In the genomic region with DNA sequence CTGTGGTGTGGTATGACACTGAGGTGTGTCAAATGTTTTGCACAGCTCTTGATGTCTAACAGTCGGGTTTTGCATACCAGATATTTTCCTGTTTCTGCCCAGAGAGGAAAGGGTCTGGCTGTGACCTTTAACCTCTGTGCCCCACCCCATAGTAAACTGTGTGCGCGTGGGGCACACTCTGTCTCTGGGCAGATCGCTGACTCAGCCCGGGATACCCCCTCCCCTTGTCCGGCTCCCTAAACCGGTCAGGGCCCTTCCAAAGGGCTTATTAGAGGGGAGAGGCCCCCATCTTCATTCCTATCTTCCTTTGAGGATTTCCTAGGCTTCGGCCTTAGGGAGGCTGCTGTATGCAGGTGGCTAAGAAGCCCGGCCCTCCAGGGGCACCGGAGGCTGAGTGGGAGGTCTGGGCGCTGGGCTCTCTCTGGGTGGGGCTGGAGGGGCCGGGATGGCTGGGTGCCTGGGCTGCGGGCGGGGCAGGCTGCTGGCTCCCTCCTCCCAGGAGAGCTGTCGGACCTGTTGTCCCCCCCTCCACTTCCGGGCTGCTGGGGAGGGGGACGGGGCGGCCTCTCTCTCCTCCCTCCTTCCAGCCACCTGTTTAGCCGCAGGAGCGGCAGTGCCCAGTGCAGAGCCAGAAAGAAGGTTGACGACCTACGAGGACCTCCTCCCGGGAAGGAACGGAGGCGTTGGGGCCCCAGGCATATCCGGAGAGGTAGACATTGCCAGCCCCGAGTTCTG, we compare ENCODE assay signal across 9 mouse cellular contexts. TPM values are rescaled to one million over a fixed set of nuclear protein-coding genes. Genes with fewer than 3 reads are reported as not detected.
DNase-seq lines count a peak whose midpoint lies in the region; ATAC-seq and TF ChIP-seq lines count a peak whose summit lies in the region.
"Had no signal": no experiment of that assay in that cellular context is flagged by ENCODE, and none has a peak within 500 bp of the region (broad histone marks: within the 10 kb centered on the region; RNA-seq: fewer than 3 reads in every experiment).

A gene (plus strand): TSS at position 620 of the 735 bp plus-strand sequence.

- no peaks in the 10 kb centered on the region for H3K79me2 ChIP-seq in heart, adult 2 months (replicated peaks; ENCODE audit: control insufficient read depth, insufficient read depth, low read length)

- peak within 1 kb of the TSS; percentile 64 for H3K4me3 ChIP-seq in heart, adult 2 months
- H3K4me3 ChIP-seq in embryonic facial prominence, embryonic 12.5 days: peak within 1 kb of the TSS; percentile 34
- peak within 1 kb of the TSS; percentile 66 for H3K4me3 ChIP-seq in intestine, embryonic 16.5 days (ENCODE audit: low read length)
- peak within 1 kb of the TSS; percentile 59 for H3K4me3 ChIP-seq in lung, adult 2 months (replicated peaks; ENCODE audit: extremely low read depth, low read depth, low read length)
- peak within 1 kb of the TSS; percentile 29 for H3K4me3 ChIP-seq in neural tube, embryonic 13.5 days

- TF ChIP-seq CTCF in heart, adult 2 months (IDR thresholded peaks at IDR 0.05): no peak
- TF ChIP-seq CTCF in lung, adult 2 months (IDR thresholded peaks at IDR 0.05; ENCODE audit: insufficient read depth, low read length): no peak

- H3K36me3 ChIP-seq in heart, adult 2 months (ENCODE audit: control insufficient read depth, insufficient read depth, low read length): no peaks in the 10 kb centered on the region
- H3K36me3 ChIP-seq in embryonic facial prominence, embryonic 12.5 days: peaks cover 8% of the 10 kb centered on the region; the same call in 1 of the 2 replicates
- H3K36me3 ChIP-seq in intestine, embryonic 16.5 days (ENCODE audit: control insufficient read depth, insufficient read depth, low read length): no peaks in the 10 kb centered on the region
- no peaks in the 10 kb centered on the region; the same call in none of the 2 replicates for H3K36me3 ChIP-seq in neural tube, embryonic 13.5 days

- 0 out of 2 replicates have a peak, but pooled peaks cover 1% of the 10 kb centered on the region for H3K4me1 ChIP-seq in heart, adult 2 months (ENCODE audit: control insufficient read depth, insufficient read depth, low read length)
- peaks cover 16% of the 10 kb centered on the region for H3K4me1 ChIP-seq in embryonic facial prominence, embryonic 12.5 days
- peaks cover 23% of the 10 kb centered on the region for H3K4me1 ChIP-seq in intestine, embryonic 16.5 days (ENCODE audit: control insufficient read depth, insufficient read depth, low read length)
- no peaks in the 10 kb centered on the region for H3K4me1 ChIP-seq in lung, adult 2 months (ENCODE audit: control insufficient read depth, insufficient read depth, low read length)
- peaks cover 21% of the 10 kb centered on the region for H3K4me1 ChIP-seq in neural tube, embryonic 13.5 days (replicated peaks)

- no peak for TF ChIP-seq EP300 in heart, adult 2 months (IDR thresholded peaks at IDR 0.05; ENCODE audit: insufficient read depth, low read depth, low read length)

- no peaks in the 10 kb centered on the region for H3K9me3 ChIP-seq in embryonic facial prominence, embryonic 12.5 days
- H3K9me3 ChIP-seq in intestine, embryonic 16.5 days (ENCODE audit: control insufficient read depth, low read length): no peaks in the 10 kb centered on the region
- no peaks in the 10 kb centered on the region for H3K9me3 ChIP-seq in neural tube, embryonic 13.5 days

- ATAC-seq in embryonic facial prominence, embryonic 12.5 days (ENCODE audit: insufficient number of reproducible peaks, insufficient read depth, low FRiP score, low TSS enrichment): no peak
- peak; percentile 76 for ATAC-seq in intestine, embryonic 16.5 days
- peak; percentile 24; the same call in 1 of the 2 replicates for ATAC-seq in neural tube, embryonic 13.5 days (ENCODE audit: low read depth)

- no peak within 1 kb of the TSS; the same call in 1 of the 2 replicates for H3K27ac ChIP-seq in heart, adult 2 months
- 0 out of 2 replicates have a peak within 1 kb of the TSS, but pooled peaks have one; percentile 6 for H3K27ac ChIP-seq in embryonic facial prominence, embryonic 12.5 days
- H3K27ac ChIP-seq in intestine, embryonic 16.5 days (ENCODE audit: low read length): peak within 1 kb of the TSS; percentile 89
- H3K27ac ChIP-seq in neural tube, embryonic 13.5 days (replicated peaks): no peak within 1 kb of the TSS

- TF ChIP-seq POLR2A in heart, adult 2 months (IDR thresholded peaks at IDR 0.05; ENCODE audit: insufficient read depth, low read depth, low read length): no peak
- TF ChIP-seq POLR2A in lung, adult 2 months (IDR thresholded peaks at IDR 0.05; ENCODE audit: borderline replicate concordance, extremely low read depth, low read depth, low read length): no peak

- H3K9ac ChIP-seq in heart, adult 2 months (ENCODE audit: low read depth, low read length): 0 out of 2 replicates have a peak within 1 kb of the TSS, but pooled peaks have one; percentile 37
- H3K9ac ChIP-seq in embryonic facial prominence, embryonic 12.5 days: peak within 1 kb of the TSS; percentile 33; the same call in 1 of the 2 replicates
- peak within 1 kb of the TSS; percentile 75 for H3K9ac ChIP-seq in intestine, embryonic 16.5 days (ENCODE audit: low read depth, low read length)
- peak within 1 kb of the TSS; percentile 27; the same call in 1 of the 2 replicates for H3K9ac ChIP-seq in neural tube, embryonic 13.5 days

- WGBS in heart, adult 2 months: 14% methylated on average over 26 of the region's 27 CpGs
- WGBS in embryonic facial prominence, embryonic 12.5 days: 3% methylated on average over 25 of the region's 27 CpGs
- 2% methylated on average over 26 of the region's 27 CpGs for WGBS in intestine, embryonic 16.5 days
- 6% methylated on average over 26 of the region's 27 CpGs for WGBS in lung, adult 2 months
- WGBS in neural tube, embryonic 13.5 days: 2% methylated on average over 27 of the region's 27 CpGs

- intact Hi-C loops in heart, adult 2 months (cut with DNase I): loop anchor here (2.0 kb wide), 1 partner anchor 20 kb away; no protein-coding TSS in a partner anchor

- peak within 1 kb of the TSS; percentile 55 for H3K4me2 ChIP-seq in embryonic facial prominence, embryonic 12.5 days (replicated peaks)
- peak within 1 kb of the TSS; percentile 78 for H3K4me2 ChIP-seq in intestine, embryonic 16.5 days (ENCODE audit: low read depth, low read length)
- H3K4me2 ChIP-seq in neural tube, embryonic 13.5 days: peak within 1 kb of the TSS; percentile 45

- H3K27me3 ChIP-seq in heart, adult 2 months (ENCODE audit: control insufficient read depth, insufficient read depth, low read length): peaks cover 4% of the 10 kb centered on the region; the same call in 1 of the 2 replicates
- H3K27me3 ChIP-seq in embryonic facial prominence, embryonic 12.5 days: peaks cover 47% of the 10 kb centered on the region
- H3K27me3 ChIP-seq in intestine, embryonic 16.5 days (replicated peaks; ENCODE audit: control insufficient read depth, insufficient read depth, low read length): peaks cover 7% of the 10 kb centered on the region; the same call in 1 of the 2 replicates
- peaks cover 63% of the 10 kb centered on the region for H3K27me3 ChIP-seq in neural tube, embryonic 13.5 days
- H3K27me3 ChIP-seq: Patski had no signal

- peak; percentile 43 to 47 for DNase-seq in heart, adult 2 months
- DNase-seq in heart, adult 9 months (ENCODE audit: low spot score in 2 of 2): no peak
- DNase-seq in lung, adult 2 months: peak; percentile 58
- no peak for DNase-seq in cerebellum, adult 11-12 months
- no peak for DNase-seq in cerebellum, postnatal 14 days

RNA-seq across cellular contexts. Expression of the gene that starts here (rescaled TPM):
- total RNA-seq in heart, adult 2 months (2021): under 1 TPM; 0.27 to 0.34 TPM
- polyA plus RNA-seq in heart, adult 2 months (2012; rRNA removed): 0.20 and 0.25 TPM in 2 replicates
- polyA plus RNA-seq in embryonic facial prominence, embryonic 12.5 days (2016; fragmentation: Nextera tagmentation; extraction: Ambion mirVana): 0.20 and 0.47 TPM in 2 replicates
- polyA plus RNA-seq in intestine, embryonic 16.5 days (2015; fragmentation: Nextera tagmentation; extraction: Ambion mirVana): 0.35 and 0.36 TPM in 2 replicates
- polyA plus RNA-seq in lung, adult 2 months (2012; rRNA removed): 3.6 and 5.9 TPM in 2 replicates
- polyA plus RNA-seq in neural tube, embryonic 13.5 days (2015; fragmentation: Nextera tagmentation; extraction: Ambion mirVana): not detected in 2 replicates

Comparison
In these comparisons a context has a peak if more than half of its experiments do, and no peak if none do; other contexts are left out.
1. Peak in DNase-seq, H3K4me3 ChIP-seq and H3K9ac ChIP-seq in heart, adult 2 months; RNA of the gene not detected or under 1 TPM.
2. Peak in ATAC-seq, H3K4me3 ChIP-seq, H3K27ac ChIP-seq, H3K9ac ChIP-seq and H3K4me2 ChIP-seq in intestine, embryonic 16.5 days; RNA of the gene not detected or under 1 TPM.
3. Peak in ATAC-seq, H3K4me3 ChIP-seq, H3K9ac ChIP-seq and H3K4me2 ChIP-seq in neural tube, embryonic 13.5 days; RNA of the gene not detected or under 1 TPM.